Mouse (Mus musculus) liver, embryonic 11.5 days (tissue): ENCODE data around the gene Arl6ip1. TPM values are rescaled to one million over a fixed set of nuclear protein-coding genes. Genes with fewer than 3 reads are reported as not detected.

Source experiments
- ATAC-seq: fragments of 200-750 bp; cut with Nextera tagmentation; replicated peaks from 2 replicates; pipeline ENCODE4 v1.8.0; 2017; ENCODE audit warnings: moderate number of reproducible peaks, mild to moderate bottlenecking, moderate TSS enrichment, moderate library complexity; ENCODE audit not compliant: low FRiP score
- DNase-seq: peaks from one replicate; pipeline ENCODE4 v3.0.0-alpha.2; 2017; ENCODE audit warnings: low spot score
- H3K27ac ChIP-seq: fragments of 300-500 bp; sonication (generic); 2 replicates; pipeline ENCODE4 v1.5.1; 2014; ENCODE audit warnings: mild to moderate bottlenecking, low read depth, low read length, control low read depth
- H3K27me3 ChIP-seq: fragments of 300-500 bp; sonication (generic); replicated peaks from 2 replicates; pipeline ENCODE4 v1.6.1; 2014; ENCODE audit warnings: low read length, mixed read lengths; ENCODE audit not compliant: control insufficient read depth, insufficient read depth
- H3K36me3 ChIP-seq: fragments of 300-500 bp; sonication (generic); 2 replicates; pipeline ENCODE4 v1.6.1; 2014; ENCODE audit warnings: mild to moderate bottlenecking, low read length, moderate library complexity, mixed read lengths; ENCODE audit not compliant: control insufficient read depth, insufficient read depth
- H3K4me1 ChIP-seq: fragments of 300-500 bp; sonication (generic); replicated peaks from 2 replicates; pipeline ENCODE4 v1.6.1; 2014; ENCODE audit warnings: low read length, mixed read lengths; ENCODE audit not compliant: control insufficient read depth, insufficient read depth
- H3K4me2 ChIP-seq: fragments of 300-500 bp; sonication (generic); 2 replicates; pipeline ENCODE4 v1.6.1; 2014; ENCODE audit warnings: mild to moderate bottlenecking, control low read depth, moderate library complexity
- H3K4me3 ChIP-seq: fragments of 300-500 bp; sonication (generic); 2 replicates; pipeline ENCODE4 v1.5.1; 2014; ENCODE audit warnings: low read depth, low read length, control low read depth
- H3K9ac ChIP-seq: fragments of 300-500 bp; sonication (generic); 2 replicates; pipeline ENCODE4 v1.6.1; 2014; ENCODE audit warnings: low read depth, low read length, control low read depth
- H3K9me3 ChIP-seq: fragments of 300-500 bp; sonication (generic); 2 replicates; pipeline ENCODE4 v1.6.1; 2016; ENCODE audit warnings: low read length, inconsistent platforms, mixed read lengths; ENCODE audit not compliant: control insufficient read depth
- WGBS: fragments of 180-500 bp; shearing (Covaris S2); extraction: QIAGEN DNeasy Blood & Tissue Kit; methylation state at CpG from one replicate; pipeline ENCODE4 v1.1.7; 2014; 5-methylcytosine and 5-hydroxymethylcytosine counted together
- polyA plus RNA-seq: library from polyadenylated mRNA; unstranded; fragments of >200 nt; fragmentation: Nextera tagmentation; extraction: Ambion mirVana; gene quantifications from 2 replicates; pipeline ENCODE4 v1.2.1, GENCODE M21; 2014

Arl6ip1 gene
- polyA plus RNA-seq, 1 experiment from 2014 or later = 279 TPM

- no peak overlapping the region for H3K4me2 ChIP-seq
- ATAC-seq = no peak
These were observed 11.8 kb upstream of the Arl6ip1 start for GRCm38 (mm10) chr7:118141271-118141670.

GRCm38 (mm10) chr7:118135128-118135527 is 5.7 kb upstream of the Arl6ip1 start:
- DNase-seq (no peak), ATAC-seq (no peak)
- Histone ChIP-seq H3K27ac (no peak overlapping the region), H3K27me3 (no peaks in the 10 kb centered on the region), H3K4me3 (no peak overlapping the region), H3K9ac (no peak overlapping the region), H3K4me2 (no peak overlapping the region), H3K36me3 (peaks cover 15% of the 10 kb centered on the region), H3K4me1 (0 out of 2 replicates have a peak, but pooled peaks cover 4% of the 10 kb centered on the region), H3K9me3 (no peaks in the 10 kb centered on the region)
- WGBS = 89% methylated on average over 11 of the region's 11 CpGs

More at GRCm38 (mm10) chr7:118141271-118141670, 11.8 kb upstream of the Arl6ip1 start:
- Histone ChIP-seq H3K4me1 (peaks cover 8% of the 10 kb centered on the region), H3K4me3 (no peak overlapping the region), H3K27me3 (no peaks in the 10 kb centered on the region), H3K36me3 (peaks cover 29% of the 10 kb centered on the region), H3K27ac (no peak overlapping the region), H3K9me3 (no peaks in the 10 kb centered on the region), H3K9ac (no peak overlapping the region)
- 95% methylated on average over 7 of the region's 7 CpGs for WGBS
- no peak for DNase-seq

GRCm38 (mm10) chr7:118128925-118129429 is 485 bp downstream of the Arl6ip1 start:
- under 1% methylated on average over 21 of the region's 21 CpGs for WGBS

GRCm38 (mm10) chr7:118126219-118126875 is 3.1 kb downstream of the Arl6ip1 start:
- 63% methylated on average over 11 of the region's 11 CpGs for WGBS
- H3K27me3 ChIP-seq = no peaks in the 10 kb centered on the region
- H3K4me1 ChIP-seq = peaks cover 27% of the 10 kb centered on the region
- no peak overlapping the region for H3K9ac ChIP-seq
- no peak for ATAC-seq
- DNase-seq = no peak
- H3K4me2 ChIP-seq = peak overlapping the region; percentile 74
- peak overlapping the region; percentile 10; the same call in 1 of the 2 replicates for H3K4me3 ChIP-seq
- H3K9me3 ChIP-seq = no peaks in the 10 kb centered on the region
- no peak overlapping the region for H3K27ac ChIP-seq
- H3K36me3 ChIP-seq = peaks cover 28% of the 10 kb centered on the region

More at GRCm38 (mm10) chr7:118128925-118129429, 485 bp downstream of the Arl6ip1 start:
- peak; percentile 63 for ATAC-seq
- Histone ChIP-seq H3K27me3 (no peaks in the 10 kb centered on the region), H3K27ac (peak overlapping the region; percentile 97), H3K4me2 (peak overlapping the region; percentile 74), H3K36me3 (peaks cover 15% of the 10 kb centered on the region), H3K9ac (peak overlapping the region; percentile 94), H3K9me3 (no peaks in the 10 kb centered on the region), H3K4me1 (peaks cover 27% of the 10 kb centered on the region), H3K4me3 (peak overlapping the region; percentile 91)
- peak; percentile 46 for DNase-seq

- Histone ChIP-seq H3K4me2 (no peak overlapping the region), H3K4me1 (peaks cover 27% of the 10 kb centered on the region), H3K36me3 (peaks cover 33% of the 10 kb centered on the region), H3K27me3 (no peaks in the 10 kb centered on the region), H3K9me3 (no peaks in the 10 kb centered on the region), H3K27ac (no peak overlapping the region), H3K4me3 (no peak overlapping the region), H3K9ac (no peak overlapping the region)
- no peak for DNase-seq
- no peak for ATAC-seq
These were observed 3.7 kb downstream of the Arl6ip1 start for GRCm38 (mm10) chr7:118125736-118126135.

GRCm38 (mm10) chr7:118123512-118124411 is 5.7 kb downstream of the Arl6ip1 start:
- Histone ChIP-seq H3K27me3 (no peaks in the 10 kb centered on the region), H3K36me3 (peaks cover 50% of the 10 kb centered on the region), H3K9ac (no peak overlapping the region), H3K4me3 (no peak overlapping the region), H3K4me1 (peaks cover 20% of the 10 kb centered on the region), H3K27ac (no peak overlapping the region), H3K9me3 (no peaks in the 10 kb centered on the region), H3K4me2 (no peak overlapping the region)
- DNase-seq (no peak), ATAC-seq (no peak)
- 90% methylated on average over 4 of the region's 4 CpGs for WGBS

- Histone ChIP-seq H3K27ac (no peak overlapping the region), H3K9ac (no peak overlapping the region), H3K4me2 (no peak overlapping the region), H3K27me3 (no peaks in the 10 kb centered on the region), H3K36me3 (peaks cover 56% of the 10 kb centered on the region), H3K4me3 (no peak overlapping the region), H3K9me3 (no peaks in the 10 kb centered on the region), H3K4me1 (peaks cover 11% of the 10 kb centered on the region)
- no peak for ATAC-seq
- WGBS = 97% methylated on average over 7 of the region's 7 CpGs
- no peak for DNase-seq
These were observed 7.2 kb downstream of the Arl6ip1 start for GRCm38 (mm10) chr7:118122235-118122634.

- Histone ChIP-seq H3K4me1 (peaks cover 5% of the 10 kb centered on the region), H3K9me3 (no peaks in the 10 kb centered on the region), H3K27me3 (no peaks in the 10 kb centered on the region), H3K9ac (no peak overlapping the region), H3K4me2 (no peak overlapping the region), H3K27ac (no peak overlapping the region), H3K4me3 (no peak overlapping the region), H3K36me3 (peaks cover 46% of the 10 kb centered on the region)
- 65% methylated on average over 1 of the region's 1 CpGs for WGBS
- ATAC-seq (no peak), DNase-seq (no peak)
These were observed 8.8 kb downstream of the Arl6ip1 start for GRCm38 (mm10) chr7:118120654-118121053.
